Mouse (Mus musculus) fat pad, adult 2 months (tissue): ENCODE results near the gene Tlr3.

Experiments used
- DNase-seq: peaks from one replicate; pipeline ENCODE4 v3.0.0-alpha.2; 2011; ENCODE audit warnings: low read depth, low spot score; ENCODE audit errors: extremely low read depth

Gene Tlr3

GRCm38 (mm10) chr8:45410882-45411281, at the start of gene Tlr3:
Gene Tlr3, minus strand, starts transcription at chr8:45411080.
- DNase-seq: peak; percentile 65

GRCm38 (mm10) chr8:45457874-45458273, 47.0 kb upstream of the Tlr3 start:
- DNase-seq: no peak

GRCm38 (mm10) chr8:45454426-45454825, 43.5 kb upstream of the Tlr3 start:
- DNase-seq: no peak

GRCm38 (mm10) chr8:45452115-45452514, 41.2 kb upstream of the Tlr3 start:
- DNase-seq: no peak

GRCm38 (mm10) chr8:45448842-45449241, 38.0 kb upstream of the Tlr3 start:
- peak; percentile 37 for DNase-seq

- DNase-seq: no peak
These were observed 37.4 kb upstream of the Tlr3 start for GRCm38 (mm10) chr8:45448257-45448656.

GRCm38 (mm10) chr8:45438899-45439535, 28.1 kb upstream of the Tlr3 start:
- DNase-seq: no peak

GRCm38 (mm10) chr8:45420151-45420550, 9.3 kb upstream of the Tlr3 start:
- no peak for DNase-seq

- no peak for DNase-seq
These were observed 4.1 kb upstream of the Tlr3 start for GRCm38 (mm10) chr8:45414965-45415364.

GRCm38 (mm10) chr8:45410146-45410880, 567 bp downstream of the Tlr3 start:
- no peak for DNase-seq

- DNase-seq: no peak
These were observed 1.2 kb downstream of the Tlr3 start for GRCm38 (mm10) chr8:45409702-45410101.

GRCm38 (mm10) chr8:45383250-45383649, 27.6 kb downstream of the Tlr3 start:
- no peak for DNase-seq

- no peak for DNase-seq
These were observed 28.9 kb downstream of the Tlr3 start, which contains the start of gene Fam149a for GRCm38 (mm10) chr8:45381963-45382347. Gene Fam149a, minus strand, starts transcription at chr8:45382291.

- DNase-seq: no peak
These were observed 29.6 kb downstream of the Tlr3 start for GRCm38 (mm10) chr8:45381075-45381962.

- no peak for DNase-seq
These were observed 30.3 kb downstream of the Tlr3 start for GRCm38 (mm10) chr8:45380598-45380997.

GRCm38 (mm10) chr8:45374071-45374470, 36.8 kb downstream of the Tlr3 start:
- DNase-seq: no peak

GRCm38 (mm10) chr8:45367154-45367553, 43.7 kb downstream of the Tlr3 start:
- no peak for DNase-seq

GRCm38 (mm10) chr8:45363220-45363619, 47.7 kb downstream of the Tlr3 start:
- DNase-seq: no peak

- DNase-seq: no peak
These were observed 48.6 kb downstream of the Tlr3 start for GRCm38 (mm10) chr8:45362323-45362722.

- DNase-seq: no peak
These were observed 51.7 kb downstream of the Tlr3 start for GRCm38 (mm10) chr8:45359091-45359605.
